Mouse (Mus musculus) spleen, adult 10 weeks (tissue): ENCODE data around the gene Ash1l. TPM values are rescaled to one million over a fixed set of nuclear protein-coding genes. Genes with fewer than 3 reads are reported as not detected.

Experiments
- polyA plus RNA-seq: library from polyadenylated mRNA; stranded (reverse); fragments of 350-450 nt; fragmentation: Illumina TruSeq; extraction: RNeasy Lipid Tissue Mini Kit (QIAGEN cat#74804); gene quantifications from one replicate; pipeline ENCODE4 v1.2.3, GENCODE M21; 2015; ENCODE audit warnings: low replicate concordance; ENCODE audit not compliant: insufficient read depth

The Ash1l gene
- polyA plus RNA-seq = 56.6 TPM

DNA sequence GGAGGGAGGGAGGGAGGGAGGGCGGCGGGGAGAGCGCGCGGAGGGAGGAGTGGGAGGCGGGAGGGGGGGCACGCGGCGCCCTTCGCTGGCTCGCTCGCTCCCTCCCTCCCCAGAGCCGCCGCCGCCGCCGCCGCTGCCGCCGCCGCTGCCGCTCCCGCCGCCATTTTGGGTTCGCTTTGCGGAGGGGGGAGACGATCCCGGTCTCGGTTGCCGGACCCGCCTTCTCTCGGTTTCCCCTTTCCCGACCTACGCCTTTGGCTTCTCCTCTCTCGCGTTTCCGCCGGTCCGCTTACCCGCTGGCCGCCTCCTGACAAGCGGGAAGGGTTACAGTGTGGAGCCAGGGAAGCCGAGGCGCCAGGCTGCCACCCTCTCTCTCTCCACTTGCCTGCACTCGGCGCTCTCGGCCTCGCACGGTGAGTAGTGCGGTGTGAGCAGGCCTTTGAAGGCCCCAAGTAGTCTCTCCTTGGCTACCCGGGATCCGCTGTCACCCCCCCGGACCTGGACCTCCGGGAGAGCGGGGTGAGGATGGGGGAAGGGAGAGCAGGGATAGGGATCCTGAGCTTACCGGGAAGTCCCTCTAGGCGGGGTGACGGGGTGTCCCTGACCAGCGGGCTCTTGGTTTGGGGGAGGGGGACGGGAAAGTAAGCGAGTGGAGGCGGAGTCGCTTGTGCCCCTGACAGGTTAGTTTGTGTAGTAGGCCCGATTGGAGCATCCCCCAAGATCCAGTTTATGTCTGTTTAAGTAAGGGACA, at the start of gene Ash1l, which contains the start of gene Dap3:
Gene Ash1l, plus strand, starts transcription at position 47 of the 751 bp plus-strand sequence.
Gene Dap3, minus strand, starts transcription at position 606 of the 751 bp plus-strand sequence.

DNA sequence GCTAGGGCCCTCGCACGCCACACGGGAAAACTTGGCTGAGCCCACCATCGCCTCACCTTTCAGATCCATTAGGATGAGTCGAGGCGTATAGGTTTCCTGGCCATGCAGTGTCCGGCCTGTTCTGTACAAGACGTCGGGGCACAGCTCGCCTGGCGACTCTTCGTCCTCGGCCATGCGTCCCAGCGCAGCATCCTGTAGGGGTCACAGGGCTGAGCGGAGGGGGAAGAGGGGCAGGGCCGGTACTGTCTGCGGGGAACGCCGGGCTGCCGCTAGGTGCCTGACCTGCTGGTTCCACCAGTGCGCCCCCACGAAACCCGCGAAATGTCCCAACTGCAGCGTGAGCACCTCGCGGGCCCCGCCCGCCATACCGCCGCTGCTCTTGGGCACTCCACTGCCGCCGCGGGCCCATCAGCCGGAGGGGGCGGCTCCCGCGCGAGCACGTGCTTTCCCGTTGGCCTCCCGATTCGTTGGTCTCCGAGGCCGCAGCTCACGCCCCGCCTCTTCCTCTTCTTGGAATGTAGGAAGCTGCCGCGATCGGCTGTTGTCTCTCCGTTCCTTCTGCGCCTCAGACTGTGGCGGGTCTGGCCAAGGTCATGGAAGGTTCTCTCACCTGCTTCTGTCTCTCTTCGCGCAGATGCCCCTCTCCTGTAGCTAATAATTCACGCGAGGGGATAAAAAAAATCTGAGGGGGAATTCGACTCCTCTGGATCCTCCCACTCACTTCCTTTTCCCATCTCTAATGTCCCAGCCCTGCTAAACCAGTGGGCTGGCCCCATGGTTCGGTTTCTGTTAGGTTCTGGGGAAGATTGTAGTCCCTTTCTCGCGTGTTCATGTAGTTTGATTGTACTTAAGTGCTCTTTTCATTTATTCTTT, 36.7 kb upstream of the Ash1l start, which contains the start of gene Msto1:
Gene Msto1, minus strand, starts transcription at position 489 of the 873 bp plus-strand sequence.

DNA sequence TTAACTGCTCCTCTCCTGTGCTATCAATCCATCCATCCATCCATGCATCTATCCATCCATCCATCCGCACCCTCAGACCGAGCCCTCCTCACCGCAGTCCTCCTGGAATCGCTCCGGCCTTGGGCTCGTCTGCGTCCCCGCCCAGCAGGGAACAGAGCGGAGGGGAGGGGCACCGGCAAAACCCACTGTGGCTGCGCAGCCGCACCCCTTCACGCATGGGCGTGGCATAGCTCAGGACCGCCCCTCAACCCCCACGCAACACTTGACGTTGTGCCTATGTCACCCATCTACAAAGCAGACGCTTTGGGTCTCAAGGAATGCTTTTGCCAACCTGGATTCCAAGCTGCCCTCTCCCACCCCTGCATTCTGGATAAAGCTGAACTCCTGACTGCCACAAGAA, 142.8 kb downstream of the Ash1l start, which contains the start of gene Rusc1:
Gene Rusc1, minus strand, starts transcription at position 137 of the 400 bp plus-strand sequence.

DNA sequence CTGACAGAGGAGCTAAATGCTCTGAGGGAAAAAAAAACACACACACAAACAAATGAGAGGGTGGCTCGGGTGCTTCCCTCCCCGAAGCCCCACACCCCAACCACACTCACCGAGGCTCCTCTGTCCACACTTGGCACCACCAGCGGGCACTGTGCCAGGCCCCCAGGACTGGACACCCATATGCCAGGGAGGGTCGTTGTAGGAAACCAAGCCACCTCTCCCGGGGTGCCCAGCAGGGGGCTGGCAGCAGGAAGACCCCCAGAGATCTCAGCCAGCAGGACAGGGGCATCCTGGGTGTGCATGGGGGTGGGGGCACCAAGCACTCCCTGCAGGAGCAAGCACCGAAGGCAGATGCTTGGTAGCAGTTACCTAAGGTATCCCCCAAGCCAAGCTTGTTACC, 150.4 kb downstream of the Ash1l start, which contains the start of gene Gm43738:
Gene Gm43738, minus strand, starts transcription at position 289 of the 400 bp plus-strand sequence.

GRCm38 (mm10) chr3:89101812-89102494, 151.5 kb downstream of the Ash1l start, which contains the start of gene Fdps:
TSS of gene Fdps (minus strand) at chr3:89101959.

Other genes starting within 250 kb of the Ash1l start
- 41.7 TPM for gene Rit1, start 233.8 kb upstream of the Ash1l start, polyA plus RNA-seq
- 8.3 TPM for gene Syt11, start 175.5 kb upstream of the Ash1l start, polyA plus RNA-seq
- 30.5 TPM for gene Gon4l, start 115.4 kb upstream of the Ash1l start, polyA plus RNA-seq
- gene Msto1, start 36.6 kb upstream of the Ash1l start, polyA plus RNA-seq = 8.1 TPM
- gene Dap3, start 559 bp downstream of the Ash1l start, polyA plus RNA-seq = 82.1 TPM
- 22.4 TPM for gene Rusc1, start 142.7 kb downstream of the Ash1l start, polyA plus RNA-seq
- gene Gm43738, start 150.5 kb downstream of the Ash1l start, polyA plus RNA-seq = not detected
- 37.3 TPM for gene Fdps, start 151.3 kb downstream of the Ash1l start, polyA plus RNA-seq
- gene Pklr, start 185.5 kb downstream of the Ash1l start, polyA plus RNA-seq = 1.8 TPM
- gene Hcn3, start 209.6 kb downstream of the Ash1l start, polyA plus RNA-seq = 0.23 TPM
- gene Clk2, start 214.2 kb downstream of the Ash1l start, polyA plus RNA-seq = 91.6 TPM
- 49.7 TPM for gene Scamp3, start 226.9 kb downstream of the Ash1l start, polyA plus RNA-seq
- 19.3 TPM for gene Fam189b, start 232.5 kb downstream of the Ash1l start, polyA plus RNA-seq